Mouse (Mus musculus): ENCODE data around the gene Vipr1. TPM values are rescaled to one million over a fixed set of nuclear protein-coding genes. Genes with fewer than 3 reads are reported as not detected.

Vipr1 gene
- polyA plus RNA-seq, 1 experiment from 2014 or later: 0.77 TPM

DNA sequence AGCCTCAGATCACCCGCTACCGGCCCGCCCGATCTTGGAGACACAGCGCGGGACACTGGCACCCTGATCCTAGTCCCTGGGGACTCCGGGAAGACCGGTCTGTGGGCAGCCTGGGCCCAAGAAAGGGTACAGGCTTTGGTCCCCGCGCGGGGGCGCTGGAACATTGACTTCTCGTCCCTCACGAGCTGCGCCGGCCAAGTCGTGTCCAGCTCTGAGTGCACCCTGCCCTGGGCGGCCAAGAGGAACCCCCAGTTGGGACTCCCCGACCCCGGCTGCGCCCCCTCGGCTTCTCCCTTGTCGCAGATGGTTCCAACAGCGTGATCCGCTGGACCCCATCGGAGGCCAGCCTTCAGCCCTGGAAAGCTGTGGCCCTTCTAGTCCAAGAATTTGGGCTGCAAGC, 515 bp upstream of the Vipr1 start, which contains the start of gene Lyzl4:
Gene Lyzl4, minus strand, starts transcription at position 96 of the 400 bp plus-strand sequence.
- under 1% methylated on average over 26 of the region's 26 CpGs for WGBS

GRCm38 (mm10) chr9:121644855-121645254, 2.3 kb downstream of the Vipr1 start:
- no peak overlapping the region for H3K4me3 ChIP-seq (ENCODE audit: low read depth, low read length)
- no peak overlapping the region for H3K9ac ChIP-seq (ENCODE audit: low read depth, low read length)
- no peak overlapping the region for H3K27ac ChIP-seq (ENCODE audit: low read depth, low read length)
- WGBS: 46% methylated on average over 3 of the region's 3 CpGs
- DNase-seq (ENCODE audit: low spot score) (no peak), ATAC-seq (replicated peaks; ENCODE audit: low FRiP score) (no peak)
- H3K27me3 ChIP-seq (replicated peaks; ENCODE audit: control insufficient read depth, insufficient read depth, low read length): peaks cover 53% of the 10 kb centered on the region
- H3K4me1 ChIP-seq (replicated peaks; ENCODE audit: control insufficient read depth, insufficient read depth, low read length): no peaks in the 10 kb centered on the region; the same call in 1 of the 2 replicates
- no peak overlapping the region for H3K4me2 ChIP-seq
- no peaks in the 10 kb centered on the region for H3K36me3 ChIP-seq (ENCODE audit: control insufficient read depth, insufficient read depth, low read length)
- H3K9me3 ChIP-seq (ENCODE audit: control insufficient read depth, low read length): no peaks in the 10 kb centered on the region

More for the DNA sequence above, 515 bp upstream of the Vipr1 start, which contains the start of gene Lyzl4:
- Histone ChIP-seq H3K4me2 (peak within 1 kb of the TSS; percentile 85), H3K36me3 (ENCODE audit: control insufficient read depth, insufficient read depth, low read length) (no peaks in the 10 kb centered on the region), H3K4me1 (replicated peaks; ENCODE audit: control insufficient read depth, insufficient read depth, low read length) (no peaks in the 10 kb centered on the region; the same call in 1 of the 2 replicates), H3K9me3 (ENCODE audit: control insufficient read depth, low read length) (no peaks in the 10 kb centered on the region), H3K27ac (ENCODE audit: low read depth, low read length) (no peak within 1 kb of the TSS), H3K9ac (ENCODE audit: low read depth, low read length) (0 out of 2 replicates have a peak within 1 kb of the TSS, but pooled peaks have one; percentile 3), H3K4me3 (ENCODE audit: low read depth, low read length) (peak within 1 kb of the TSS; percentile 46), H3K27me3 (replicated peaks; ENCODE audit: control insufficient read depth, insufficient read depth, low read length) (peaks cover 64% of the 10 kb centered on the region)
- ATAC-seq (replicated peaks; ENCODE audit: low FRiP score): peak; percentile 64; the same call in 1 of the 2 replicates
- DNase-seq (ENCODE audit: low spot score): peak; percentile 77

DNA sequence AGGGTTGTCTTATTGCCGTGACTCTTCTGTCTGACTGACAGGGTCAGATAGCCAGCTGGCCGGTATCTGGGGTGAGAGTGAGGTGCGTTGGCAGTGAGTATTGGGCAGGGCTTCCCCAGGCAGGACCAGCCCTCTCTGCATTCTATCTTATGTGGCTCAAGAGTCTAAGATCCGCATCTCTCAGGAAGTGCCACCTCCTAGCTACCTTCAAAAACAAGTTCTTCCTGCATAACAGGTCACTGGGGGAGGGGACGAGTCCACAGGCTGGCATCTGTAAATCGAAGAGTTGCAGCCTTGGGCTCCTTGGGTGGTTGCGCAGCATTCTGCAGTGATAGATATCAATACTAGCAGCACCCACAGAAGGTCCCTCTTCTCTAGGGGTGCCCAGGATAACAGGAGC, 4.5 kb downstream of the Vipr1 start:
- Histone ChIP-seq H3K27me3 (replicated peaks; ENCODE audit: control insufficient read depth, insufficient read depth, low read length) (peaks cover 32% of the 10 kb centered on the region), H3K9me3 (ENCODE audit: control insufficient read depth, low read length) (no peaks in the 10 kb centered on the region), H3K9ac (ENCODE audit: low read depth, low read length) (no peak overlapping the region), H3K4me3 (ENCODE audit: low read depth, low read length) (no peak overlapping the region), H3K27ac (ENCODE audit: low read depth, low read length) (no peak overlapping the region), H3K4me2 (no peak overlapping the region), H3K4me1 (replicated peaks; ENCODE audit: control insufficient read depth, insufficient read depth, low read length) (no peaks in the 10 kb centered on the region; the same call in 1 of the 2 replicates), H3K36me3 (ENCODE audit: control insufficient read depth, insufficient read depth, low read length) (no peaks in the 10 kb centered on the region)
- ATAC-seq (replicated peaks; ENCODE audit: low FRiP score): no peak
- no peak for DNase-seq (ENCODE audit: low spot score)
- 53% methylated on average over 7 of the region's 7 CpGs for WGBS

DNA sequence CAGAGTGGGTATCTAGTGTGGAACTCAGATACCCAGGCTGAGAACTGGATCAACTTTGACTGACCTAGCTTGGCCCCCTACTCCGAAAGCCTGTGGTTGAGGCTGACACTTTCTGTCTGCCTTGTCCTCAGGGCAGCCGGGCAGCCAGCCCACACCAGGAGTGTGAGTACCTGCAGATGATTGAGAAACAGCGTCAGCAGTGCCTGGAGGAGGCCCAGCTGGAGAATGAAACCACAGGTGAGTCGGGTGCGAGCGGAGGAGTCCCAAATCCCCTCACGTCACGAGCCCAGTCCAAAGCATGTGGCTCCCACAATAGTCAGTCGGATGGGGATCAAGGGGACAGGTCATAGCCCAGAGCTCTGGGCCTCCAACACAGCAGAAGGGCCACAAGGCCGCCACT, 11.2 kb downstream of the Vipr1 start:
- Histone ChIP-seq H3K9ac (ENCODE audit: low read depth, low read length) (no peak overlapping the region), H3K36me3 (ENCODE audit: control insufficient read depth, insufficient read depth, low read length) (no peaks in the 10 kb centered on the region), H3K4me1 (replicated peaks; ENCODE audit: control insufficient read depth, insufficient read depth, low read length) (no peaks in the 10 kb centered on the region), H3K27me3 (replicated peaks; ENCODE audit: control insufficient read depth, insufficient read depth, low read length) (peaks cover 2% of the 10 kb centered on the region), H3K9me3 (ENCODE audit: control insufficient read depth, low read length) (no peaks in the 10 kb centered on the region), H3K4me2 (no peak overlapping the region), H3K4me3 (ENCODE audit: low read depth, low read length) (no peak overlapping the region), H3K27ac (ENCODE audit: low read depth, low read length) (no peak overlapping the region)
- 81% methylated on average over 10 of the region's 10 CpGs for WGBS
- DNase-seq (ENCODE audit: low spot score): no peak
- no peak for ATAC-seq (replicated peaks; ENCODE audit: low FRiP score)

GRCm38 (mm10) chr9:121656322-121656721, 13.8 kb downstream of the Vipr1 start:
- no peaks in the 10 kb centered on the region for H3K9me3 ChIP-seq (ENCODE audit: control insufficient read depth, low read length)
- no peaks in the 10 kb centered on the region for H3K4me1 ChIP-seq (replicated peaks; ENCODE audit: control insufficient read depth, insufficient read depth, low read length)
- H3K4me3 ChIP-seq (ENCODE audit: low read depth, low read length): no peak overlapping the region
- 83% methylated on average over 5 of the region's 5 CpGs for WGBS
- H3K27ac ChIP-seq (ENCODE audit: low read depth, low read length): no peak overlapping the region
- H3K36me3 ChIP-seq (ENCODE audit: control insufficient read depth, insufficient read depth, low read length): no peaks in the 10 kb centered on the region
- peaks cover 2% of the 10 kb centered on the region for H3K27me3 ChIP-seq (replicated peaks; ENCODE audit: control insufficient read depth, insufficient read depth, low read length)
- no peak overlapping the region for H3K9ac ChIP-seq (ENCODE audit: low read depth, low read length)
- DNase-seq (ENCODE audit: low spot score): no peak
- H3K4me2 ChIP-seq: no peak overlapping the region
- no peak for ATAC-seq (replicated peaks; ENCODE audit: low FRiP score)

- DNase-seq (ENCODE audit: low spot score) (no peak), ATAC-seq (replicated peaks; ENCODE audit: low FRiP score) (no peak)
- no peaks in the 10 kb centered on the region for H3K4me1 ChIP-seq (replicated peaks; ENCODE audit: control insufficient read depth, insufficient read depth, low read length)
- no peak overlapping the region for H3K4me3 ChIP-seq (ENCODE audit: low read depth, low read length)
- H3K4me2 ChIP-seq: no peak overlapping the region
- 67% methylated on average over 13 of the region's 13 CpGs for WGBS
- no peak overlapping the region for H3K27ac ChIP-seq (ENCODE audit: low read depth, low read length)
- peaks cover 2% of the 10 kb centered on the region for H3K27me3 ChIP-seq (replicated peaks; ENCODE audit: control insufficient read depth, insufficient read depth, low read length)
- no peak overlapping the region for H3K9ac ChIP-seq (ENCODE audit: low read depth, low read length)
- H3K9me3 ChIP-seq (ENCODE audit: control insufficient read depth, low read length): no peaks in the 10 kb centered on the region
- H3K36me3 ChIP-seq (ENCODE audit: control insufficient read depth, insufficient read depth, low read length): no peaks in the 10 kb centered on the region
These were observed 14.6 kb downstream of the Vipr1 start for GRCm38 (mm10) chr9:121657143-121657542.

DNA sequence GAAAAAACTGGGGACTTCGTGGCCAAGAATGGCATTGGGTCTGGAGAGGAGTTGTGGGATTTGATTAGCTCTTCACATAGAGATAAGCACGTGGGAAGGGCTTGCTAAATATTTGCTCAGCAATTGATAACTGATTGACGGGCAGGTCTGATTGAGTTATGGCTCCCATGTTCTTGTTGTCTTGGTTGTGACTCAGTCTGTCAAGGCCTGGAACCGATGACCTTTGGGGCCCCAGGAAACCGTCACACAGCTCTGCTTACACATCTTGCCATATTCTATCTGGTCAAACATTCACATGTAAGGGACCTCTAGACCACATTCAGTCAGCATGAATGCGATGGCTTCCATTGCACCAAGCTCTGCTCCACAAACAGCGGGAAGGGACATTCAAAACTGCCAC, 15.7 kb downstream of the Vipr1 start:
- peaks cover 2% of the 10 kb centered on the region for H3K27me3 ChIP-seq (replicated peaks; ENCODE audit: control insufficient read depth, insufficient read depth, low read length)
- no peak overlapping the region for H3K4me3 ChIP-seq (ENCODE audit: low read depth, low read length)
- no peaks in the 10 kb centered on the region for H3K4me1 ChIP-seq (replicated peaks; ENCODE audit: control insufficient read depth, insufficient read depth, low read length)
- H3K9ac ChIP-seq (ENCODE audit: low read depth, low read length): no peak overlapping the region
- no peaks in the 10 kb centered on the region for H3K36me3 ChIP-seq (ENCODE audit: control insufficient read depth, insufficient read depth, low read length)
- ATAC-seq (replicated peaks; ENCODE audit: low FRiP score) (no peak), DNase-seq (ENCODE audit: low spot score) (no peak)
- no peak overlapping the region for H3K27ac ChIP-seq (ENCODE audit: low read depth, low read length)
- no peak overlapping the region for H3K4me2 ChIP-seq
- WGBS: 58% methylated on average over 7 of the region's 7 CpGs
- H3K9me3 ChIP-seq (ENCODE audit: control insufficient read depth, low read length): no peaks in the 10 kb centered on the region

DNA sequence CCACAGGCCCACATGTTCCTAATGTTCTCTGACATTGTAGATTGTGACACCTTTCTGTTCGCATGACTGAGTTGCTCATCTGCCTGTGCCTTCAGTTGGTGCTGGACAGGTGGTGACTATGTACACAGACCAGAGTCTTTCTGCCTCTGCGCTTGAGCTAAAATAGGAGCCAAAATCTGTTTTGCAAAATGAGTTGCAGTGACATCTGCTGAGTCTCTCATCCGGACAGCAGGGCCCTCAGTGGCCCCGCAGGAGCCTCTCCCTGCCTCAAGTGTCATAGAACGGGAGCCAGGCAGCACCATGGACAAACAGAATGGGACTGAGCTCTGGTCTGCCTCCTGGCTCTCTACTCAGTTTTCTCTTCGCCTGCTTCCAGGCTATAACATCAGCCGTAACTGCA, 17.3 kb downstream of the Vipr1 start:
- Histone ChIP-seq H3K9me3 (ENCODE audit: control insufficient read depth, low read length) (no peaks in the 10 kb centered on the region), H3K4me3 (ENCODE audit: low read depth, low read length) (no peak overlapping the region), H3K9ac (ENCODE audit: low read depth, low read length) (no peak overlapping the region), H3K4me1 (replicated peaks; ENCODE audit: control insufficient read depth, insufficient read depth, low read length) (no peaks in the 10 kb centered on the region), H3K27me3 (replicated peaks; ENCODE audit: control insufficient read depth, insufficient read depth, low read length) (peaks cover 2% of the 10 kb centered on the region), H3K4me2 (no peak overlapping the region), H3K27ac (ENCODE audit: low read depth, low read length) (no peak overlapping the region), H3K36me3 (ENCODE audit: control insufficient read depth, insufficient read depth, low read length) (no peaks in the 10 kb centered on the region)
- ATAC-seq (replicated peaks; ENCODE audit: low FRiP score) (no peak), DNase-seq (ENCODE audit: low spot score) (no peak)
- 70% methylated on average over 7 of the region's 7 CpGs for WGBS

- peaks cover 21% of the 10 kb centered on the region for H3K27me3 ChIP-seq (replicated peaks; ENCODE audit: control insufficient read depth, insufficient read depth, low read length)
- DNase-seq (ENCODE audit: low spot score) (no peak), ATAC-seq (replicated peaks; ENCODE audit: low FRiP score) (no peak)
- WGBS: 67% methylated on average over 6 of the region's 6 CpGs
- no peak overlapping the region for H3K4me3 ChIP-seq (ENCODE audit: low read depth, low read length)
- H3K9ac ChIP-seq (ENCODE audit: low read depth, low read length): no peak overlapping the region
- no peaks in the 10 kb centered on the region for H3K9me3 ChIP-seq (ENCODE audit: control insufficient read depth, low read length)
- no peak overlapping the region for H3K4me2 ChIP-seq
- H3K4me1 ChIP-seq (replicated peaks; ENCODE audit: control insufficient read depth, insufficient read depth, low read length): no peaks in the 10 kb centered on the region
- H3K27ac ChIP-seq (ENCODE audit: low read depth, low read length): no peak overlapping the region
- no peaks in the 10 kb centered on the region for H3K36me3 ChIP-seq (ENCODE audit: control insufficient read depth, insufficient read depth, low read length)
These were observed 21.0 kb downstream of the Vipr1 start for GRCm38 (mm10) chr9:121663467-121663866.
